20 mouse cellular contexts compared by ENCODE assay signal in genomic region chr10:123206074-123206473, GRCm38 (mm10). TPM values are rescaled to one million over a fixed set of nuclear protein-coding genes. Genes with fewer than 3 reads are reported as not detected.
"Had no signal": no experiment of that assay in that cellular context is flagged by ENCODE, and none has a peak within 500 bp of the region (broad histone marks: within the 10 kb centered on the region; RNA-seq: fewer than 3 reads in every experiment).

No protein-coding gene starts in this region.

- DNase-seq: retina, postnatal 1 day; right cerebral cortex, adult 18-20 months; right cerebral cortex, postnatal 14 days; right cerebral cortex, postnatal 25 days; right cerebral cortex, postnatal 4 days; spleen, adult 18-20 months; thymus, adult 18-20 months; thymus, adult 2 months; thymus, postnatal 14 days; thymus, postnatal 25 days; thymus, postnatal 36 days; thymus, postnatal 4 days had no signal

- H3K4me1 ChIP-seq: neural tube, embryonic 12.5 days; neural tube, embryonic 13.5 days; neural tube, embryonic 15.5 days; stomach, embryonic 15.5 days had no signal

- H3K36me3 ChIP-seq: neural tube, embryonic 12.5 days; neural tube, embryonic 13.5 days; neural tube, embryonic 15.5 days; stomach, embryonic 15.5 days had no signal

- H3K4me3 ChIP-seq: neural tube, embryonic 12.5 days; neural tube, embryonic 13.5 days; neural tube, embryonic 15.5 days; stomach, embryonic 15.5 days had no signal

- H3K27ac ChIP-seq: neural tube, embryonic 12.5 days; neural tube, embryonic 13.5 days; neural tube, embryonic 15.5 days; stomach, embryonic 15.5 days; stomach, postnatal 0 days had no signal

- H3K27me3 ChIP-seq: neural tube, embryonic 12.5 days; neural tube, embryonic 13.5 days; neural tube, embryonic 15.5 days; stomach, embryonic 15.5 days had no signal

- H3K4me2 ChIP-seq: neural tube, embryonic 12.5 days; neural tube, embryonic 13.5 days; neural tube, embryonic 15.5 days; stomach, embryonic 15.5 days had no signal

- H3K9me3 ChIP-seq: neural tube, embryonic 12.5 days; neural tube, embryonic 13.5 days; neural tube, embryonic 15.5 days; stomach, embryonic 15.5 days had no signal

- H3K9ac ChIP-seq: neural tube, embryonic 12.5 days; neural tube, embryonic 13.5 days; neural tube, embryonic 15.5 days; stomach, embryonic 15.5 days had no signal

RNA-seq across cellular contexts. Expression of gene Fam19a2, which starts 57.7 kb away (rescaled TPM):
- total RNA-seq: neutrophil, adult 5-6 weeks had no signal
- polyA plus RNA-seq: small intestine, adult 2 months; spleen, adult 2 months had no signal
